Mouse (Mus musculus) C2C12 (cell line): ENCODE results near the gene Stk10.

Experiments
- CTCF ChIP-seq: IDR thresholded peaks from one replicate; pipeline ENCODE4 v1.5.1; 2011; ENCODE audit not compliant: control insufficient read depth, insufficient read depth, insufficient read length
- MAX ChIP-seq: IDR thresholded peaks from one replicate; pipeline ENCODE4 v1.6.1; 2011; ENCODE audit warnings: mild to moderate bottlenecking, control low read depth
- USF1 ChIP-seq: IDR thresholded peaks from one replicate; pipeline ENCODE4 v1.6.1; 2011; ENCODE audit warnings: low read depth, mild to moderate bottlenecking, control low read depth, moderate library complexity

DNA sequence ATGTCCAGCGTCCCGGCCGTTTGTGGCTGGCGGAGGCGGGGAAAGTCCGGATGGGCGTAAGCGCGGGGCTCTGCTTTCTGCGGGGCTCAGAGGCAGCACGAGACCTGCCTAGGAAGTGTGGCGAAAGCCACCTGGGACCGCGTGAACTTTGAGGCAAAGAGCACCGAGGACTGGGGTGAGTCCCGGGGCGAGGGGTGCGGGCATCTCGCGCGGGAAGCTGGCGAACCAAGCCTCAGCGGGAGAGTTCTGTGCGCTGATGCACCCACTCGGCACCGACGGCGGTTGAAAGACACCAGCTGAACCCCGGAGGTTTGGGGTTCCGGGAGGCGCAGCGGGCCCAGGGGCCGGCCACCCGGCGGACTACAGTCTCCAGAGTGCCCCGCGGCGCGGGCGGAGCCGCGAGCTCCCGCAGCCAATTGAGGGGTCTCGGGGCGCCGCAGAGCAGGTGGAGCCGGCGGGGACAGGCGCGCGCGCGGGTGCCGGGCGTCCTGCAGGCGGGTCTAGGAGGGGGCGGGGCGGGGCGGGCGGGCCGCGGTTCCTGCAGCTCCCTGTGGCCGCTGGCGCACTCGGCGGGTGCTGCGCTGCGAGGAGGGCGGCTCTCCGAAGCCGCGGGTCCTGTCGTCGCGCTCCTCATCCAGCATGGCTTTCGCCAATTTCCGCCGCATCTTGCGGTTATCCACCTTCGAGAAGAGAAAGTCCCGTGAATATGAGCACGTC is at the start of gene Stk10:
- TF ChIP-seq CTCF: no peak
- peak; percentile 37 for TF ChIP-seq MAX
- TF ChIP-seq USF1: no peak
